Mouse (Mus musculus) G1E (cell line): Measurements from ENCODE around the gene Gm9913. TPM values are rescaled to one million over a fixed set of nuclear protein-coding genes. Genes with fewer than 3 reads are reported as not detected.

Source experiments
- ATAC-seq: 2 replicates; pipeline ENCODE4 v1.8.0; 2016; ENCODE audit warnings: mild to moderate bottlenecking; ENCODE audit not compliant: insufficient number of reproducible peaks, poor library complexity, low FRiP score, severe bottlenecking; ENCODE audit errors: extremely low read depth
- DNase-seq: peaks from one replicate; pipeline ENCODE4 v3.0.0; 2012; ENCODE audit warnings: low spot score
- H3K27me3 ChIP-seq: 2 replicates; pipeline ENCODE4 v1.6.1; 2012; ENCODE audit warnings: mild to moderate bottlenecking, low read length, inconsistent platforms; ENCODE audit not compliant: insufficient read depth
- H3K36me3 ChIP-seq: replicated peaks from 2 replicates; pipeline ENCODE3; 2012; ENCODE audit warnings: mild to moderate bottlenecking, inconsistent platforms
- H3K4me1 ChIP-seq: 2 replicates; pipeline ENCODE4 v1.6.1; 2012; ENCODE audit warnings: low read depth, low read length, inconsistent platforms, mixed read lengths; ENCODE audit not compliant: insufficient read depth
- H3K4me3 ChIP-seq: 2 replicates; pipeline ENCODE4 v1.5.1; 2012; ENCODE audit warnings: low read depth, mild to moderate bottlenecking, inconsistent platforms, low read length, moderate library complexity, mixed read lengths
- H3K9me3 ChIP-seq: replicated peaks from 2 replicates; pipeline ENCODE4 v1.6.1; 2012; ENCODE audit warnings: inconsistent platforms
- CTCF ChIP-seq: IDR thresholded peaks from 2 replicates; pipeline ENCODE4 v1.5.1; 2012; ENCODE audit warnings: low read depth, low read length, inconsistent platforms, mixed read lengths
- GATA1 ChIP-seq: IDR thresholded peaks from 2 replicates; pipeline ENCODE4 v1.6.1; 2012; ENCODE audit warnings: borderline replicate concordance, low read length, inconsistent platforms, mixed read lengths
- GATA2 ChIP-seq: IDR thresholded peaks from 2 replicates; pipeline ENCODE4 v1.6.1; 2012; ENCODE audit warnings: low read depth, low read length, inconsistent platforms, borderline replicate concordance
- POLR2AphosphoS5 ChIP-seq: IDR thresholded peaks from 2 replicates; pipeline ENCODE4 v1.6.1; 2012; ENCODE audit warnings: low read depth, low read length, inconsistent platforms; ENCODE audit not compliant: insufficient replicate concordance
- TAL1 ChIP-seq: conservative IDR thresholded peaks from 2 replicates; pipeline ENCODE4 v1.6.1; 2012; ENCODE audit warnings: low read depth, low read length, inconsistent platforms, mixed read lengths
- polyA plus RNA-seq: library from polyadenylated mRNA; stranded (reverse); fragments of >175 nt; gene quantifications from 2 replicates; pipeline ENCODE4 v1.2.3, GENCODE M21; 2012
- total RNA-seq, 2 experiments: library from RNA; stranded (forward) in 1 of 2; stranded (reverse) in 1 of 2; fragments of 200-1000 nt in 1 of 2; fragments of >200 nt in 1 of 2; fragmentation: Nextera tagmentation in 1 of 2; gene quantifications; 2 replicates each; pipeline ENCODE4 v1.2.3; 2014 to 2017

Gene Gm9913
- total and polyA plus RNA-seq, 3 experiments, result not detected

DNA sequence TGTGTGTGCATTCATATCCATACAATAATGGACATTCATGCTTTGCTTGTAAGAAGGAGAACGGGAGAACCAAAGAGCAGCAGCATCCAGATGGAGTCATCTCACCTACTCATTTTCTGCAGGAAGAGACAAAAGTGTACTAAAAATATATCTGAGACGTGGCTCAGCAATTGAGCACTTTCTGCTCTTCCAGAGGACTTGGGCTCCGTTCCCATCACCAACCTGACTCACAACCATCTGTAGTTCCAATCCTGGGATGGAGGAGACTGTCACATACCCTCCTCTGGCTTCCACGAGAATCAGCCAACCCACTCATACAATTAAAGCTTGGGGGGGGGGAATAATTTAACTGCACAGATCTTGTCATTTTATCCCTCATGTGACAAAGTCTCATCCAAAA lies 23.8 kb upstream of the Gm9913 start:
- Histone ChIP-seq H3K27me3 (peaks cover 20% of the 10 kb centered on the region), H3K4me1 (no peaks in the 10 kb centered on the region), H3K4me3 (no peak overlapping the region), H3K9me3 (no peaks in the 10 kb centered on the region), H3K36me3 (no peaks in the 10 kb centered on the region)
- TF ChIP-seq CTCF, result no peak
- TF ChIP-seq GATA2, result no peak
- TF ChIP-seq TAL1, result no peak
- no peak for TF ChIP-seq GATA1
- ATAC-seq (no peak), DNase-seq (no peak)

DNA sequence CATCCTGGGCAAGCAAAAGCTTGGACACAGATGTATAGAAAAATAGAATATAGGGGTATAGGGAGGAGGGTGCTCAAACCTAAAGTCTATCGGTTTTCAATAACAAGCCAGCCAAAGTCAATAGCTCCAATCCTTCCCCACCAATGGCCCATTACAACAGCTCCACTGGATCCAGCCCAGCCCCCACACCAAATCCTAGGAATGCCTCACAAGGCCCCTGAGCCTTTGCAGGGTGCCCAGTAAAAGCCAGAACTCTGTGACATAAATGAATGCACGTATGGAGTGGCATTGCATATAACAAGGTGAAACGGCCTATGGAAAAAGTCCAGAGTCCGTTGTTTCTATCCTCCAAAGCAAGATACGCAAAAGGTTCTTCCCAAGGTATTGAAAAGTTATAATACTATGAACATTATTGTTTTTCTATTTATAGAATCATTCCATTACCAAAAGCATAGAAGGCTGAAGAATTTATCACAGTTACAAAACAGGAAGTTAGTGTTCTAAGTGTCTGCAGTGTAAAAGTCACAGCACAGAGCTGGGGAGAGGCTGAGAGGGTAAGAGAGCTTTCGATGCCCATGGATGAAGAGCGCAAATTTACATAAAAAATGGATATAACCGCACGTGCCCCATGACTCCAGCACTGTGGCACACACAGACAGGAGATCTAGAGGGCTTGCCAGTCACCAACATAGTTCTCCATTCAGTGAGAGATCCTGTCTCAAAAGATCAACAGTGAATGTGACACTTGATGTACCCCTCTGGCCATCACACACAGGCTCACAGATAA lies 23.2 kb upstream of the Gm9913 start:
- H3K36me3 ChIP-seq, result no peaks in the 10 kb centered on the region
- TF ChIP-seq TAL1 (no peak), GATA2 (no peak), POLR2AphosphoS5 (no peak), CTCF (no peak), GATA1 (no peak)
- H3K27me3 ChIP-seq, result peaks cover 16% of the 10 kb centered on the region
- DNase-seq (no peak), ATAC-seq (no peak)
- no peaks in the 10 kb centered on the region for H3K4me1 ChIP-seq
- H3K4me3 ChIP-seq, result no peak overlapping the region
- H3K9me3 ChIP-seq, result no peaks in the 10 kb centered on the region

DNA sequence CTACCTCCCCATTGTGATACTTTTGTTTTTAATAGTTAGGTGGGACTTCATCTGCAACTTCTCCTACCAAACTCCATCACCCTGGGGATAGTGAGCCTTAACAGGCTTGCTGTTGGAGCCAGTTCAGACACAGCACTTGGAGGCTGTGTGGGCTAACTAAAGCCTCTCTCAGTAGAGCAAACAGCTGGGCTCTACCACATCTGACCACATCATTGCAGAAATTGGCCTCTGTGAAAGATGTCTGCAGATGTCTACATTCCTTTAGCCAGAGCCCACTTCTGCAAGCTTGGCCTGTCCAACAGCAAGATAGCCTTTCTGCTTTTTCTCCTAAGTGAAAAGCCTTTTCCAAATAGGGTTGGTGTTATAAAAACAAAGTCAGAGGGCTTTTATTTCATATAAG lies 20.7 kb upstream of the Gm9913 start:
- Histone ChIP-seq H3K4me1 (no peaks in the 10 kb centered on the region), H3K9me3 (no peaks in the 10 kb centered on the region), H3K4me3 (no peak overlapping the region), H3K36me3 (no peaks in the 10 kb centered on the region), H3K27me3 (peaks cover 12% of the 10 kb centered on the region)
- DNase-seq, result no peak
- ATAC-seq, result no peak
- TF ChIP-seq TAL1, result no peak
- no peak for TF ChIP-seq POLR2AphosphoS5

DNA sequence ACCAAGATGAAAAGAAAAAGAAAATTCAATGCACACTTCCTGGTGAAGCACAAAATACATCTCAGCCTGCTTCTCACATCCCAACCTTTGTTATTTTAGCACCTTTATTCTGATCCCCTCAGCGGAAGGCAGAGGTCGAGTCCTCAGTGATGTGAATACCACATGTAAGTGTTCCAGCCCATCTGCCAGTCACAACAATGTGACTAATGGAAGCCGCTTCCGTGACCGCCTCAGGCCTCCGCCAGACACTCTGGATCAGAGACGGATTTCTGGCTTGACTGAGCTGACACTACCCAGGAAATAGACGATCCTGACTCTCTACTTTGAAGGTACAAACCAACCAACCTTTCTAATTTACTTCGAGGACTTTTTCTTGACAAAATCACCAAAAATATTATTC lies 20.0 kb upstream of the Gm9913 start:
- TF ChIP-seq CTCF (no peak), POLR2AphosphoS5 (no peak), GATA2 (no peak), TAL1 (no peak), GATA1 (no peak)
- Histone ChIP-seq H3K4me3 (no peak overlapping the region), H3K27me3 (peaks cover 10% of the 10 kb centered on the region), H3K9me3 (no peaks in the 10 kb centered on the region), H3K4me1 (no peaks in the 10 kb centered on the region), H3K36me3 (no peaks in the 10 kb centered on the region)
- ATAC-seq (no peak), DNase-seq (no peak)

DNA sequence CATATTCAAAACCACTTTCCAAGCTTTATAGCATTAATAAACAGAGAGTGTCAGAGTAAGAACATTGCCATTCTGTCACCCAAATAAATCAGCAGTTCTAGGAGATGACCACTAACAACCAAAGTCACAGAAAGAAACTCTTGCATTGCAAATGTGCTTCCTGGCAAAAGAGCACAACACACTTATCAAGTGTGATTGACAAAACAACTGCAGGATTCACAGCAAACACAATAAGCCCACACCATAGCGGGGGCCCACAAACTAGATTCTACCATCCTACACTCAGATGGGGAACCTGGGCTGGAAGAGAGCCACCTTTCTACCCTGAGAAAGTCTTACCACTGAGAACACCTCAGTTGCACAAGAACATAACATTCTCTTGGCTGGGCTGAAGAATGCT lies 14.9 kb upstream of the Gm9913 start:
- Histone ChIP-seq H3K36me3 (no peaks in the 10 kb centered on the region), H3K9me3 (no peaks in the 10 kb centered on the region), H3K4me3 (no peak overlapping the region), H3K4me1 (no peaks in the 10 kb centered on the region), H3K27me3 (peaks cover 28% of the 10 kb centered on the region)
- ATAC-seq, result no peak
- DNase-seq, result no peak
- TF ChIP-seq TAL1, result no peak

DNA sequence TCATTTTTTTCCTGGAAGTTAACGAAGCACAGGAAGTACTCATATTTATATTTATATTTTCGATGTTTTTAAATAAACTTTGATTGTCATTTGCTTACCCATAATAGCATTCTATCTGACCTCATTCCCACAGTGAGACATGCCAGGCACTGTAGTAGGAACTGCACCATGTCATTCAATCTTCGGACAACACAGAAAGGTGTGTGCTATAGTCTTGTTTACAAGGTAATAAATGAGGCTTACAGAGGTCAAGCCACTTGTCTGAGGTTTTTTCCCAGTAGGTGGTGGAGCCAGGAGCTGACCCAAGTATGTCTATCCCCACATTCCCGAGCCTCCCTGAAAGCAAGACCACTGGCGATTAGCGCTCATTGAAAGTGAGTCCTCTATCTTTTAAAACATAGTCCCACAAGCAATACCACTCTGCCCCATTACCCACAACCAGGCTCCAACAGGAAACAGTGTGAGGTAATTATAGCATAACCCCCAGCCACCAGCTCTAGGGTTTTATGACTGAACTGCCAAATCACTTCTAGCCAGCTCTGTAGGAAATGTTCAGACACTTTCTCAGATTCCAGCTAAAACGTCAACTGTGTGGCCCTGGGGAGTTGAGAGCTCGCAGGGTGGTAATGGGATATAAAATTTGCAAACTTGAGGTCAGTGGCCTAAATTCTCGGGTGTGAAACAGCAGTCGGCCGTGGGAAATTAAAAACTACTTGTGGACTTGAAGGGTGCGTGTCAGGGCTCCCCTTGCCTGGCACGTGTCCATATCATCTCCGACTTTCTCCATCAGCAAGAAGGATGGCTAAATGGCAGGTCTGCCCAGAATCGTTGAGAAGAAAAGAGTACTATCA lies 12.6 kb upstream of the Gm9913 start:
- no peak for TF ChIP-seq POLR2AphosphoS5
- TF ChIP-seq CTCF, result no peak
- no peak for TF ChIP-seq TAL1
- TF ChIP-seq GATA2, result no peak
- no peak for TF ChIP-seq GATA1
- Histone ChIP-seq H3K27me3 (peaks cover 38% of the 10 kb centered on the region), H3K4me1 (no peaks in the 10 kb centered on the region), H3K4me3 (no peak overlapping the region), H3K9me3 (no peaks in the 10 kb centered on the region), H3K36me3 (no peaks in the 10 kb centered on the region)
- DNase-seq (no peak), ATAC-seq (no peak)

DNA sequence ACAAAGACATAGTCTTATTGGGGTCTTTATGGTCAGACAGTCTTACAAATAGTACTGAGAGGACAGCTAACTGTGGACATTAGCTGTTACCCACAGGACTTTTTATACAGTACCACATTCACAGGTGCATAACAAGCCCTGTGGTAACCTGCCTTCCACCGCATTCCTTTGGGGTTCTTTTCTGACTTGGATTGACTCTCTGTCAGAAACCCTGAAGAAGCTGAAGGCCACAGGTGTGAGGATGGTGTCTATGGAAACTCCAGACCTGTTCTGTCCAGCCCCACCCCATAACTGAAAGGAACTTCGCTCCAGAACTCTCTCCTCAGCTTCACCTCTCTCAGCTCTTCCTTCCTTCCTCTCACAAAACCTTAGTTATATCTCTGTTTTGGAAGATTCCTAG lies 10.6 kb upstream of the Gm9913 start:
- TF ChIP-seq CTCF (no peak), GATA2 (no peak), TAL1 (no peak), POLR2AphosphoS5 (no peak), GATA1 (no peak)
- H3K4me3 ChIP-seq, result no peak overlapping the region
- no peak for DNase-seq
- no peaks in the 10 kb centered on the region for H3K36me3 ChIP-seq
- no peaks in the 10 kb centered on the region for H3K9me3 ChIP-seq
- peaks cover 4% of the 10 kb centered on the region; the same call in 1 of the 2 replicates for H3K4me1 ChIP-seq
- no peak for ATAC-seq
- peaks cover 48% of the 10 kb centered on the region for H3K27me3 ChIP-seq
